Mouse (Mus musculus): ENCODE measurements around the gene Gja1. TPM values are rescaled to one million over a fixed set of nuclear protein-coding genes. Genes with fewer than 3 reads are reported as not detected.
"Not testable (repeated sequence)": the region's sequence is repeated elsewhere in the genome, so short reads cannot be mapped to it uniquely, and the experiment has no call there.

Gene Gja1
- polyA plus RNA-seq, 1 experiment from 2014 or later, result 84.8 TPM

DNA sequence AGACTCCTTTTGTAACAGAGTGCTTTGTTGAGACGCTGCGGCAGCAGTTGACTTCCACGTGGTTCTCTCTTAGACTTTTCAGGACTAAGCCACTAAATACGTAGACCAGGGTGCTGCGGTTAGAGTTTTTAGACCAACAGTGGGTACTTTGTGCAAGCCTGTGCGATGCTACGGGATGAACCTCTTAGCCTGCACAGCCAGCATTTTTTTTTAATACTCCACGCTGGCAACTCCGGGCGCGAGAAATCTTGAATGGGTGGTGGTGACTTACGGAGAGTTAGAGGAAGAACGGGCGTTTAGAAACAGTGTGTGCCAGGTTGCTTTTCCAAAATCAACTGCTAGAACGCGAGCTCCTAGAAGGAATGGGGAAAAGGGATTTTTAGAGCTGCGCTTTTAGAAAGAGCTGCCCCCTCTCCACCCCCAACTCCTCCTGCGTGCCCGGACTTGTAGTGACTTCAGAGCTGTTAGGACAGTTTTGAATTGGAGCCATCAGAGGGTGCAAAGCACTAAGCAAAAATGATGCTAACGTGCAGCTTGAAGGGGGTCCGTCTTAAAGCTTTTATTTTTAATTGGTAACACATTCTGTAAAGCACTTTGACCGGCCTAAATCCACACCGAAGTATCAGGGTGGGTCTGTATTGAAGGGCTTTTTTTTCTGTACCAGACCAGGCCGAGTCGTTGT lies 977 bp downstream of the Gja1 start:
- H3K27ac ChIP-seq (ENCODE audit: low read length), result peak overlapping the region; percentile 84
- no peaks in the 10 kb centered on the region for H3K36me3 ChIP-seq (ENCODE audit: control insufficient read depth, insufficient read depth, low read length)
- H3K9me3 ChIP-seq (ENCODE audit: control insufficient read depth, low read depth, low read length), result no peaks in the 10 kb centered on the region
- 0% methylated on average over 25 of the region's 25 CpGs for WGBS
- H3K4me2 ChIP-seq (replicated peaks; ENCODE audit: low read depth, low read length), result peak overlapping the region; percentile 77
- no peaks in the 10 kb centered on the region; the same call in 1 of the 2 replicates for H3K4me1 ChIP-seq (ENCODE audit: control insufficient read depth, insufficient read depth, low read length)
- peak overlapping the region; percentile 68 for H3K4me3 ChIP-seq (ENCODE audit: low read depth, low read length)
- ATAC-seq (ENCODE audit: insufficient number of reproducible peaks, insufficient read depth, low FRiP score, low read depth), result peak; percentile 12; the same call in 1 of the 2 replicates
- peak overlapping the region; percentile 58 for H3K9ac ChIP-seq (replicated peaks; ENCODE audit: low read depth, low read length)
- no peaks in the 10 kb centered on the region for H3K27me3 ChIP-seq (ENCODE audit: control insufficient read depth, insufficient read depth, low read length)

DNA sequence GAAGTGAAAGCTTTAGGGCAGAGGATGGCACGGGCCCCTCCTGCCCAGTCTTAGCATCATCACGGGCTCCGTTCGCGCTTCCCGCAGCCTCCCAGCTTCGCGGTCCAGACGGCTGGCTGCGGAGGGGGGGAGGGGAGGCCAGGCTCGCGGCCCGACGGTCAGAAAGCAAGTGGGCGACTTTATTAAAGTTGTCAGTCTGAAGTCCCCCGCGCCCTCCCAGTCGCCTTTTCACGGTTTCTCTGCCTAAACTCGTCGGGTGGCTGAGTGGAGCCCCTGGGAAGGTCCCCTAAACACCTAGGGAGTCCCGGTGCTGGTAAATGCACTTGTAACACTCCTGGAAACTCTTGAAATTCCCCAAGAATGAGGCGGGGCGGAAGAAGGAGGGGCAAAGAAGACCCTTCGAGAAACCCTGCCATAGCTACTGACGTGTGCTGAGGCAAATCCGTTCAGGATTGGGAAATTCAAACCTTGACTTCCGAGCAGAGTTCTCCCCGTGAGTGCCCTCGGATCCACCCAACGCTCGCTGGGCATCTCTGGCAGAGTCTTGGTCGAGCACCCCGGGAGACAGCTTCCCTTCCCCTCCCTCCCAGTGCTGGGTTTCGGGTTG lies 1.6 kb downstream of the Gja1 start:
- Histone ChIP-seq H3K9me3 (ENCODE audit: control insufficient read depth, low read depth, low read length) (no peaks in the 10 kb centered on the region), H3K36me3 (ENCODE audit: control insufficient read depth, insufficient read depth, low read length) (no peaks in the 10 kb centered on the region), H3K4me3 (ENCODE audit: low read depth, low read length) (peak overlapping the region; percentile 68), H3K4me2 (replicated peaks; ENCODE audit: low read depth, low read length) (peak overlapping the region; percentile 77), H3K4me1 (ENCODE audit: control insufficient read depth, insufficient read depth, low read length) (no peaks in the 10 kb centered on the region; the same call in 1 of the 2 replicates), H3K9ac (replicated peaks; ENCODE audit: low read depth, low read length) (peak overlapping the region; percentile 58), H3K27me3 (ENCODE audit: control insufficient read depth, insufficient read depth, low read length) (no peaks in the 10 kb centered on the region), H3K27ac (ENCODE audit: low read length) (peak overlapping the region; percentile 84; the same call in 1 of the 2 replicates)
- under 1% methylated on average over 35 of the region's 35 CpGs for WGBS
- peak; percentile 35; the same call in 1 of the 2 replicates for ATAC-seq (ENCODE audit: insufficient number of reproducible peaks, insufficient read depth, low FRiP score, low read depth)

DNA sequence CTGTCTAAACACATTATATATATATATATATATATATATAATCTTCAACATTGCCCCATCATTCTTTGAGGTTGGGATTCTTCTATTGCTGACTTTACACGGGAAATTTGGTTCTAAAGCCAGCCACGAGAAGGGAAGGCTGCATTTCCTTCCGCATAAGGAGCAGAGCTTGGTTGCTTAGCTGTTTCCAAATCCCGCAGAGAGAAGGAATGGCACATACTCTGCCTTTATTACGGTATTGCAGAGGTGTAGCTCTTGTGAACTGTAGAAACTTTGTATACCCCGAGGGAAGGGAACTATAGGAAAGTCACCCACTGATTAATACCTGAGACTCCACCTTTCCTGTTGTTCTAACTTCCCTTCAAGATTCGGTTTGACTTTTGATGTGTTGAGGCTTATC lies 2.6 kb downstream of the Gja1 start:
- 9% methylated on average over 7 of the region's 7 CpGs for WGBS
- Histone ChIP-seq H3K27me3 (ENCODE audit: control insufficient read depth, insufficient read depth, low read length) (no peaks in the 10 kb centered on the region), H3K4me1 (ENCODE audit: control insufficient read depth, insufficient read depth, low read length) (no peaks in the 10 kb centered on the region; the same call in 1 of the 2 replicates), H3K9me3 (ENCODE audit: control insufficient read depth, low read depth, low read length) (no peaks in the 10 kb centered on the region), H3K4me3 (ENCODE audit: low read depth, low read length) (peak overlapping the region; percentile 68), H3K27ac (ENCODE audit: low read length) (no peak overlapping the region), H3K4me2 (replicated peaks; ENCODE audit: low read depth, low read length) (peak overlapping the region; percentile 77), H3K36me3 (ENCODE audit: control insufficient read depth, insufficient read depth, low read length) (no peaks in the 10 kb centered on the region), H3K9ac (replicated peaks; ENCODE audit: low read depth, low read length) (no peak overlapping the region; the same call in 1 of the 2 replicates)
- ATAC-seq (ENCODE audit: insufficient number of reproducible peaks, insufficient read depth, low FRiP score, low read depth), result no peak

DNA sequence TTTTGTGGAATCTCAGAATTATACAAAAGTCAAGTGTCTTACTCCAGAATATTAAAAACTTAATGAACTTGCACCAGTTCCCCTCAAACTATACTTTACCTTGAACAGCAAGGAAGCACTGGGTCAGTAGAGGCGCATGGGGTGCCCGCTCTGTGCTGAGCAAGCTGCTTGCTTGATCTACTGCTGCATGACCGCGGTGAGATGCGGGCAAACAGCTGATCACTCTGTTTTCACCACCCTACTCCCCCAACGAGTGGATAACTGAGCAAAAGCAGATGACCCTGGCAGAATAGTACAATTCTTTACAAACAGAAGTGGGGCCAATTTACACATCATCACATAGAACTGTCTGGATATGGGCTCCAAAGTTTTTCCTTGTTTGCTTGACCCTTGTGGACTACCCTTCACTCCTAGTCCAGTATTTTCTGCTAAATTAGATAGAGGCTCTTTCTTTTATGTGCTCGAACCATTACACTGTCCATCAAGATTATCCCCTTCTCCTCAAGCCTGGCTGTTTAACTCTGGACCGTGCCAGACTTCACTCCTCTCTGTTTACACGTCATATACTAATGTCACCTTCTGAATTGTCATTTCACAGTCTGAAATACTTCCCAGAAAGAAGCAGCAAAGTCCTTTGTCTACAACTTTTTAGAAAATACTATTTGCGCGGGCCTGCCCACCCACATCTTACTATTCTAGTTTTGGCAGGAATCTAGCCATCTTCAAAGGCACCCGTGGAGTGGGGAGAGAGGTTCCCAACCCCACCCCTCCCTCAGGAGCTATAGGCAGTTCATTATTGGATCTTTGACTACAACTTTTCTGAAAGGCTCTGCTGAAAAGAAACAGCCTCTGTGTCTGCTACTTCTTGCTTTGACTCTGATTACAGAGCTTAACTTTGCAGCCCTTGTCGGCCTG lies 8.3 kb downstream of the Gja1 start:
- H3K36me3 ChIP-seq (ENCODE audit: control insufficient read depth, insufficient read depth, low read length), result peaks cover 15% of the 10 kb centered on the region; the same call in 1 of the 2 replicates
- H3K9me3 ChIP-seq (ENCODE audit: control insufficient read depth, low read depth, low read length), result no peaks in the 10 kb centered on the region
- no peak for ATAC-seq (ENCODE audit: insufficient number of reproducible peaks, insufficient read depth, low FRiP score, low read depth)
- H3K27ac ChIP-seq (ENCODE audit: low read length), result no peak overlapping the region
- no peaks in the 10 kb centered on the region for H3K4me1 ChIP-seq (ENCODE audit: control insufficient read depth, insufficient read depth, low read length)
- H3K9ac ChIP-seq (replicated peaks; ENCODE audit: low read depth, low read length), result no peak overlapping the region
- 74% methylated on average over 13 of the region's 13 CpGs for WGBS
- no peaks in the 10 kb centered on the region for H3K27me3 ChIP-seq (ENCODE audit: control insufficient read depth, insufficient read depth, low read length)
- H3K4me2 ChIP-seq (replicated peaks; ENCODE audit: low read depth, low read length), result no peak overlapping the region
- H3K4me3 ChIP-seq (ENCODE audit: low read depth, low read length), result no peak overlapping the region

DNA sequence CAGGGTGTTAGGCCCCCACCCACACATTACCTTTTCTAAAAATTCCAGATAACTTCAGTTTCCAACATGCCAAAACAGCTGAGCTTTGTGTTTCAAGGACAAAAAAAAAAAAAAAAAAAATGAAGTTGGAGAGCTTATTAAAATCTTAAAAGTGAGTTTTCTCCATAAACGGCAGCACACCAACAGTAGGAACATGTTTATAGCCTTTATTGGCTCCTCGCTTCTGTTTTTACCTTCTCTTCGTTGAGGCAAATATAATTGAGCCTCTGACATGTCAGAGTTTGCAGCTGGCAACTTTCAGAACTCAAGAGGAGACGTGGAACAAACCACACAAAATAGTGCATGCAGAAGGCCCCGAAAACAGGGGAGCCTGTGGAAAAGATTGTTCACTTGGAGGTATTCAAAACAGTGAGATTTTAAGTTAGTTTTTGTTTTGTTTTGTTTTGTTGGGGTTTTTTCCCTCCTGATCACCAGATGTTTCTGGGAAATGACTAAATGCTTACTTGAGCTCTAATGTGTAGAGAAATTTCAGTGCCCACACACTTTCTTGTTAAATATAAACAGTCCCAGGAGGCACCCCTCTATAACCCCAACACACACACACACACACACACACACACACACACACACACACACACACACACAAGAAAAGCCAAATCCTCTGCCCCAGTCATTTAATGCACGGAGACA lies 16.1 kb downstream of the Gja1 start:
- no peaks in the 10 kb centered on the region for H3K27me3 ChIP-seq (ENCODE audit: control insufficient read depth, insufficient read depth, low read length)
- H3K36me3 ChIP-seq (ENCODE audit: control insufficient read depth, insufficient read depth, low read length), result peaks cover 4% of the 10 kb centered on the region; the same call in 1 of the 2 replicates
- H3K4me1 ChIP-seq (ENCODE audit: control insufficient read depth, insufficient read depth, low read length), result no peaks in the 10 kb centered on the region
- H3K4me3 ChIP-seq (ENCODE audit: low read depth, low read length), result no peak overlapping the region
- H3K4me2 ChIP-seq (replicated peaks; ENCODE audit: low read depth, low read length), result no peak overlapping the region
- ATAC-seq (ENCODE audit: insufficient number of reproducible peaks, insufficient read depth, low FRiP score, low read depth), result no peak
- H3K9me3 ChIP-seq (ENCODE audit: control insufficient read depth, low read depth, low read length), result no peaks in the 10 kb centered on the region
- H3K9ac ChIP-seq (replicated peaks; ENCODE audit: low read depth, low read length), result no peak overlapping the region
- 52% methylated on average over 6 of the region's 6 CpGs for WGBS
- no peak overlapping the region for H3K27ac ChIP-seq (ENCODE audit: low read length)

DNA sequence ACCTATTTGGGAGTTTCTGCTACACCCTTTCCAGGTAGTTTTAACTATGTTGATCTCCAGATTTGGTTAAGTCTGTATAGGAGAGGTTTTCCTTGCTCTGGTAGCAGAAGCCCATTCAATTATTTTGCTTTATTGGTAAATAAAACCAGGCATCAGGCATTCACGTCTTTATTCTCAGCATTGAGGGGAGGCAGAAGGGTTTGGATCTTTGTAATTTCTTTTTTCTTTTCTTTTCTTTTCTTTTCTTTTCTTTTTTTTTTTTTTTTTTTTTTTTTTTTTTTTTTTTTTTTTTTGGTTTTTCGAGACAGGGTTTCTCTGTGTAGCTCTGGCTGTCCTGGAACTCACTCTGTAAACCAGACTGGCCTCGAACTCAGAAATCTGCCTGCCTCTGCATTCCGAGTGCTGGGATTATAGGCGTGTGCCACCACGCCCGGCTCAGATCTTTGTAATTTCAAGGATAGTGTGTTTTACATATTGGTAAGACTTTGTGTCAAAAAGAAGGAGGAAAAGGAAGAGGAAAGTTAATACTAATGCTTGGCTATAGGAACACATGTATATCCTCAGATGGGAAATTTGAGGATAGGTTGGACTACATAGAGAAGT lies 16.8 kb downstream of the Gja1 start:
- ATAC-seq (ENCODE audit: insufficient number of reproducible peaks, insufficient read depth, low FRiP score, low read depth); H3K4me3 ChIP-seq (ENCODE audit: low read depth, low read length); H3K9ac ChIP-seq (replicated peaks; ENCODE audit: low read depth, low read length); H3K4me2 ChIP-seq (replicated peaks; ENCODE audit: low read depth, low read length); H3K4me1 ChIP-seq (ENCODE audit: control insufficient read depth, insufficient read depth, low read length); H3K36me3 ChIP-seq (ENCODE audit: control insufficient read depth, insufficient read depth, low read length); H3K27ac ChIP-seq (ENCODE audit: low read length); H3K27me3 ChIP-seq (ENCODE audit: control insufficient read depth, insufficient read depth, low read length); H3K9me3 ChIP-seq (ENCODE audit: control insufficient read depth, low read depth, low read length): not testable (repeated sequence)
- WGBS, result 89% methylated on average over 7 of the region's 7 CpGs

DNA sequence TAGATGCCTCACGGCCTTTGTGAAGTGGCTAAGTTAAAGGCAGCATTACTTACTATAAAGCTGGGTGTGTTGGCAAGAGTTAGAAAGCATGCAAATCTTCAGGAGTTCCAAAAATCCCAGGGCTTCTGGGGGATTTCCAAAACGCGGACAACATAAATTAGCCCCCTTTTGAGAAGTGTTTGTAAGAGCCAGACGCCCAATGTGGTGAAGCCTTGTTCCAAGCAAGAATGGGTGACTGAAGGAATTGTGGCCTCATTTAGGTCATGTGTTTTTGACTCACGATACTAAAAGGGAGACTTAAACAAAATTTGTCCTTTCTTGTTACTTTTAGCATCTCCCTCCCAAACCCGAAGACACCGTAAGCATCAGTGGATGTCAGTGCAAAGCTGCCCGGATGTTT lies 20.7 kb downstream of the Gja1 start:
- no peak for ATAC-seq (ENCODE audit: insufficient number of reproducible peaks, insufficient read depth, low FRiP score, low read depth)
- Histone ChIP-seq H3K4me1 (ENCODE audit: control insufficient read depth, insufficient read depth, low read length) (no peaks in the 10 kb centered on the region), H3K9me3 (ENCODE audit: control insufficient read depth, low read depth, low read length) (no peaks in the 10 kb centered on the region), H3K36me3 (ENCODE audit: control insufficient read depth, insufficient read depth, low read length) (no peaks in the 10 kb centered on the region), H3K27me3 (ENCODE audit: control insufficient read depth, insufficient read depth, low read length) (no peaks in the 10 kb centered on the region), H3K4me3 (ENCODE audit: low read depth, low read length) (no peak overlapping the region), H3K4me2 (replicated peaks; ENCODE audit: low read depth, low read length) (no peak overlapping the region), H3K9ac (replicated peaks; ENCODE audit: low read depth, low read length) (no peak overlapping the region), H3K27ac (ENCODE audit: low read length) (no peak overlapping the region)
- WGBS, result 81% methylated on average over 8 of the region's 8 CpGs
